Mouse (Mus musculus): ENCODE measurements around the gene Tpcn2.

Gene Tpcn2

GRCm38 (mm10) chr7:145242851-145243712, 40.7 kb downstream of the Tpcn2 start:
- peak; percentile 51 to 80 for DNase-seq (ENCODE audit: low spot score in 2 of 2)

DNA sequence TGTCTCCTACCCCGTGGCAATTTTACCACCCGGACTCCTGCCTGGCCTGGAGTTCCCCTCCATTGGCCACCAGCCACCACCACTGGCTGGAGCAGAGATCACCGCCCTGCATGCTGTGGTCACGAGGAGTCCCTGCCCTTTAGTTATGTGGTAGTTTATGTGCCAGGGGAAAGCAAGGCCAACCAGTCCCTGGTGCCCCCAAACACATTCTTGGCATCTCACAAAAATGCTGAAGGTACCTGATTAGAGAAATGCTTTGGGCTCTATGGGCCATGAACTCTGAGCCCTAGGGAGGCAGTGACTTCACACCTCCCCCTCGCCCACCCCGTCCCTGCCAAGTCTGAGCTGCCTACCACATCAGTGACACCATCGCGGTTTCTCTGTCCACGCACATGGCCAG, 41.8 kb downstream of the Tpcn2 start:
- no peak for DNase-seq (ENCODE audit: low spot score in 2 of 2)

DNA sequence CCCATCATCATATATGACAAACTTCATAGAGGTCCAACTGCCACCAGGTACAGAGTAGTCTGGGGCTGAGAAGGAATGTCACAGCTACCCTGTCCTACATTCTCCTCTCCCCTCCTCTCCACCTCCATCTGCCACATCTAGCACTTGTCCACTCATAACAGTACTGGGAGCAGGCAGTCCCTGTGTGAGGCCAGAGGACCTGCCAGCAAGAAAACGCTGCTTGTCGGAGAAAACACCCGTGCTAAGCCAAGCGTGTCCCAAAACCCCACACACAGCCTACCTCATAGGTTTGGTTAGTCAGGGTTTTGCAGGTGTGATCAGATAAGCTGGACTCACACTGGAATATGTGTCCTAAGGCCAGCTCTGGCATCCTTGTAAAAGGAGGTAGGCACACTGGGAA, 42.9 kb downstream of the Tpcn2 start:
- DNase-seq (ENCODE audit: low spot score in 2 of 2): no peak

DNA sequence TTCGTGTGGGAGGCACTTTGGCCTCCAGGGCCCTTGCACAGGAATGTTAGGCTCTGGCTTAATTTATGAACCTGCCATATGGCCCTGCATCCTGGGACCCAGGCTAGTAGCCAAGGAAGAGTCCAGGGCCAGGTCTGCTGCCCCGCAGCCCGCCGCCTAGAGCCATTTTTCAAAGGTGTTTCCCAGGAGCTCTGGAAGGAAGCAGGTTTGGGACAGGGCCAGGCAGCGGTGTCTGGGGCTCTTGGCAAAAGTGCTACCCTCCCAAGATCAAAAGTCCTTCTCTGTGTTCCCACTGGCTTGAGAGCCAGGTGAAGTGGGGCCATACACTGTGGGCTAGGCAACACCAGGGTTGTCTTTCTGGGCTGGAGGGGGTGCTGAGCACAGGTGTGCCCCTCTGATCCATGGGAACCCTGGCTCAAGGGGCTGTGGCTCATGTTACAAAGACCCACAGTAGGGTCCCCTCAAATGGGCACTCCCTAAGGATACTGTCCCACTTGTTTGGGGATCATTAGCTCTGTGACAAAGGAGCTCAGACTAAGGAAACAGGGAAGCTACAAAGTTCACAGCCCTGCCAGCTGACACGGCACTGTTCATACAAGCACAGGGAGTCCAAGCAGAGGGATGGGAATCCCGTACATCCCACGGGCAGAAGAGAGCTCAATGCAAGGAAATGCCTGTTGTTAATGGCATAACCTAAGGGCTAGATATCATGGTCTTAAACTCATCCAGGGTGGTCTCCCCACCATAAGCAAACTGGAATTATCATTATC, 43.9 kb downstream of the Tpcn2 start:
- no peak for DNase-seq (ENCODE audit: low spot score in 2 of 2)

GRCm38 (mm10) chr7:145239145-145239544, 44.7 kb downstream of the Tpcn2 start:
- DNase-seq (ENCODE audit: low spot score in 2 of 2): peak in 1 of 2 experiments; percentile 18

- no peak for DNase-seq (ENCODE audit: low spot score in 2 of 2)
Measured at GRCm38 (mm10) chr7:145234841-145235790, 48.7 kb downstream of the Tpcn2 start.

DNA sequence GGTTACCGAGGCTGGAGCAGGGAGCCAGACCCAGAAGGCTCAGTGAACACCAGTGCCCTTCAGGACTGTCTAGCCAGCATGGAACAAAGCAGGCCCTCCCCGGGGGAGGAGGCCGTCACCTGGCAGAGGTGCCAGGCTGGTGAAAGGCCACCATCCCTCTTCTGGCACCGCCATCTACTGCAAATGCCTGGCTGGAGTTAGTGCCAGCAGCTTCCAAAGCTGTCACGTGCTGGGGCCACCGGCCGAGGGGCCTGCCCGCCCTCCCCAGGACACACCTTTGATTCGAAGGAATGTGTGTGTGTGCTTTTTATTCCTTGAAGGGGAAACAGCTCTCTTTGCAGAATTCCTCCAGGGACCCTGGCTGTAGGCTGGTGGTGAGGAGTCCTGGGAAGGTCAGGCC, 52.2 kb downstream of the Tpcn2 start:
- no peak for DNase-seq (ENCODE audit: low spot score in 2 of 2)

GRCm38 (mm10) chr7:145226641-145227040, 57.2 kb downstream of the Tpcn2 start:
- DNase-seq (ENCODE audit: low spot score in 2 of 2): no peak

DNA sequence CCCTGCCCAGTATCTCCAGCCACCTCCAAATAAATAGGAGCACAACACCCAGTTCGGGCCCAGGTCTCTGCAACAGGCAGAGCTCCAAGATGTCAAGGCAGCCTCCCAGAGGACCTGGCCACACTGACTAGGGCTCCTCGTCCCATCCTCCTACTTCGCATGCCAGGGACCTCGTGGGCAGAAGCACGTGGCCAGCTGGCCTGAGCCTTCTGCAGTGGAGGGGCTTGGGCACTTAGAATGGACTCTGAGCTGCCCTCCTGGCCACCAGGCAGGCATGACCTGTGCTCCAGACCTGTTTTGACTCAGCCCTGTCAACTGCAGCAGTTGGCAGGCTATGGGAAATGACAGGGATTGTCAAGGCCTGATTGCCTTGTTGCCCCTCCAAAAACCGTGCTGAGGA, 58.2 kb downstream of the Tpcn2 start:
- no peak for DNase-seq (ENCODE audit: low spot score in 2 of 2)

DNA sequence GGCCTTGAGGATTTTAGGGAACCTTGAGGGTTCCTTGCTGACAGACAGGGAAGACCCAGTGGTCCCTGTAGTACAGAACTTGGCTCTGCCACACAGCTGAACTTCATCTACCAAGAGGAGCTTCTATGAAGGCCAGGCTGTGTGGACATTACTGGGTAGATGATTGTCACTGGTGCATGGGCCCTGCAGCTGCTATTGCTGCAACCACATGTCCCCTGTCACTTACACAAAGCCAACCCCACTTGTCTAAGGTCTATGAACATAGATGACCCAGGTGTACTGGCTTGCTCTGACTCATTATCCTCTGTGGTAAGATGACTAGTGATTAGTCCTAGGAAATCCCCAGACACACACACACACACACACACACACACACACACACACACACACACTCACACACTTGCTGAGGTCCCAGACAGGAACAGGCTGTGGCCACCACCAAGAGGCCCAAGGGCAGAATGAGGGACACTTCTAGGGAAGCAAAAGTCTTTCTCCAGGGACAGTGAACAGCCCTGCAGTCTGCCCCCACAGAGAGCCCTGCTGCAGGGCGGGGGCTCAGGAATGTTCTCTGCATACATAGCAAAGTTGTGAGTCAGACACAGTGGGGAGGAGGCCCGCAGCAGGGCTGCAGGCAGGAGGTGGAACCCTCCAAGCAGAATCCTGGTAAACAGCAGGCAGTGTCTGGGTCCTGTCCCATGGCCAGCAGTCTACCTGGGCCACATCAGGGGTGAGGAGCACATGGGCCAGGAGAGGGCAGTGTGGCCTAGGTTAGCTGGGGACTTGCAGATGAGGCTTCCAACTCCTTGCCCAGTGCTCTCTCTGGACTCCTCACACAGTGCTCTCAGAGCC, 61.7 kb downstream of the Tpcn2 start:
- DNase-seq (ENCODE audit: low spot score in 2 of 2): peak; percentile 59 to 75

DNA sequence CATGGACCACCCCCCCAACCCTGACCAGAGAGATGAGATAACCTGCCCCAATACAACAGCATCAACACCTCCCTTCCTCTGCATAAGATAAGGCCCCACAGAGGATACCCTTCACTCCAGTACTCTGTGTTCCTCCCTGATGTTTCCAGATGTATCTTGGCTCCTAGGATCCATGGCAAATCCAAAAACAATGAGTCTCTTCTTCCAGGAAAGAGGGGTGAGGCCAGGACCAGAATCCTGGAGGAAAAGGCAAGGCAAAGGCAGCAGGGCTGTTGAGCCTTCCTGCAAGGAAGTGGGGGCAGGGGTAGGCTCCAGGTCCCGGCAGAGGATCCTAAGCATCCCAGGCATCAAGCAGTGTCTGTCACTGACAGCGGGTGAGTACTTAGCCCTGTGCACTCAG, 62.5 kb downstream of the Tpcn2 start:
- DNase-seq (ENCODE audit: low spot score in 2 of 2): no peak

- no peak for DNase-seq (ENCODE audit: low spot score in 2 of 2)
Measured at GRCm38 (mm10) chr7:145219420-145219831, 64.4 kb downstream of the Tpcn2 start.

GRCm38 (mm10) chr7:145216591-145216990, 67.2 kb downstream of the Tpcn2 start:
- DNase-seq (ENCODE audit: low spot score in 2 of 2): no peak

GRCm38 (mm10) chr7:145215476-145215875, 68.3 kb downstream of the Tpcn2 start:
- no peak for DNase-seq (ENCODE audit: low spot score in 2 of 2)

GRCm38 (mm10) chr7:145211680-145212659, 71.8 kb downstream of the Tpcn2 start:
- no peak for DNase-seq (ENCODE audit: low spot score in 2 of 2)

DNA sequence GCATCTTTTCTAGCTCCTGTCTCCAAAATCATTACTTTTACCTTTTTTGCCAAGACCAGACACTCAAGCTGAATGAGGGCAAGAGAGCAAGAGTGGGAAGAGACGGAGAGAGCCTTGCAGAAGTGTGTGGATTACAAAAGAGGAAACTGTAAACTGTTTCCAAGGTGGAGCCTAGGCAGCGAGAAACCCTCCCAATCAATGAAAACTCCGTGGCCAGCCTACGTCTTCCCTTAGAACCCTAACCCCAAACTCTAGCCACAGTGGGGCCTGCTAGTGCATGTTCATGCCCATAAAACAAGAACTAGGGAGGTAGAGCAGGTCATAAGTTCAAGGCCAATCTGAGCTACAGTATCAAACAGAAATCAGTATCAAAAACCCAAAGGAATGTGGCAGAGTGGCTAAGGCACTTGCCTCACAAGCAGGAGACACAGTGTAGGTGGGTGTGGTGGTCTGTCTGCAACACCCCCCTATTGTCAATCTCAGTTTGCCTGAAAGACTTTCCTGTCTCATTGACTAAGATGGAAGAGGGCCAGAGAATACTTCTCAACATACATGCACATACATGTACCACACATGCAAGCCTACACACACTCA, 73.2 kb downstream of the Tpcn2 start:
- no peak for DNase-seq (ENCODE audit: low spot score in 2 of 2)

DNA sequence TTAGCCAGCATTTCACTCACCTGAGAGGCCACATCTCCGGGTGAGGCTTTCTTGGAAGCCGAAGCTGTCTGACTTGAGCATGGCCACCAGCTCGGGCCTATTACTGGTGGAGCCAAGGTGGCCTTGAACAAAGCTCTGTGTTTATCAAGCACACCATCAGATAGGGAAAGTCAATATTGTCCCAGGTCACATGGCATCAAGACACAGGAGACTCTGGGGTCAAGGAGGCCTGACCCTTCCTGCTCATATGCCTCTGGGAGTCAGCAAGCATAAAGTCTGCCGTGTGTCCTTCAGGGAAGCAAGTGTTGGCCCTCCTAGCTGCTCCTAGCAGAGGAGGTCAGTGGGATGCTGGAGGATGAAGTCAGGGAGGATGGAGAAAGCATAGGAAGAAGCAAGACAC, 75.8 kb downstream of the Tpcn2 start, which contains the start of gene 1810010D01Rik:
1810010D01Rik (minus strand) TSS at position 114 of the 400 bp plus-strand sequence.
- no peak for DNase-seq (ENCODE audit: low spot score in 2 of 2)

GRCm38 (mm10) chr7:145206801-145207200, 77.0 kb downstream of the Tpcn2 start:
- no peak for DNase-seq (ENCODE audit: low spot score in 2 of 2)

DNA sequence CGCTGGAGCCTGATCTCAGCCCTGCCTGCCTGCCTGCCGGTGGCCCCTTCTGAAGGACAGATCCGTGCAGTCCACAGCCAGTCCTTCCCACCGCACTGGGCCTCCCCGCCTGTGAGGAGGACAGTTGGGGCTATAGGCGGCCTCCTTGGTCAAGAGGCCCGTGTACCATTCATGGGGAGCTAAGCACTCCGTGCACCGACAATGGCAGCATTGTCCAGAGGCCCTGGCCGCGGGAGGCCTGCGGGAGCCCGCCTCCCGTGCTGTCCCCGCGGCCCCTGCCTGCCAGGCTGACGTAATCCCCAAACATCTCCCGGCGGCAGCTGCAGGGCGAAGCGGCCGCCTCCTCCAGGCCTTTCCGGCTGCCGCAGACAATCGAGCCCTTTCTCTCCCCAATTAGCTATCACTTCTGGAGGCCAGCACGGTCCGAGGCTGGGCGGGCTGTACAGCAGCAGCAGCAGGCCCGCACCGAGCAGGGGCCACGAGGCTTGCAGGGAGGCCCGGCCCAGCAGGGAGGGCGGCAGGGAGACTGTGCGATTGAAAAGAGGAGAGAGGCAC, 77.7 kb downstream of the Tpcn2 start:
- DNase-seq (ENCODE audit: low spot score in 2 of 2): peak; percentile 49 to 52

All from urinary bladder, adult 18-20 months (tissue).